Mouse (Mus musculus) cerebellum, adult 9-10 months (tissue): ENCODE data around the gene Ank2.

Source experiments
- DNase-seq: peaks from one replicate; pipeline ENCODE4 v3.0.0; 2022

Ank2 gene

GRCm38 (mm10) chr3:127005898-127006673 is 493.1 kb downstream of the Ank2 start:
- no peak for DNase-seq

DNA sequence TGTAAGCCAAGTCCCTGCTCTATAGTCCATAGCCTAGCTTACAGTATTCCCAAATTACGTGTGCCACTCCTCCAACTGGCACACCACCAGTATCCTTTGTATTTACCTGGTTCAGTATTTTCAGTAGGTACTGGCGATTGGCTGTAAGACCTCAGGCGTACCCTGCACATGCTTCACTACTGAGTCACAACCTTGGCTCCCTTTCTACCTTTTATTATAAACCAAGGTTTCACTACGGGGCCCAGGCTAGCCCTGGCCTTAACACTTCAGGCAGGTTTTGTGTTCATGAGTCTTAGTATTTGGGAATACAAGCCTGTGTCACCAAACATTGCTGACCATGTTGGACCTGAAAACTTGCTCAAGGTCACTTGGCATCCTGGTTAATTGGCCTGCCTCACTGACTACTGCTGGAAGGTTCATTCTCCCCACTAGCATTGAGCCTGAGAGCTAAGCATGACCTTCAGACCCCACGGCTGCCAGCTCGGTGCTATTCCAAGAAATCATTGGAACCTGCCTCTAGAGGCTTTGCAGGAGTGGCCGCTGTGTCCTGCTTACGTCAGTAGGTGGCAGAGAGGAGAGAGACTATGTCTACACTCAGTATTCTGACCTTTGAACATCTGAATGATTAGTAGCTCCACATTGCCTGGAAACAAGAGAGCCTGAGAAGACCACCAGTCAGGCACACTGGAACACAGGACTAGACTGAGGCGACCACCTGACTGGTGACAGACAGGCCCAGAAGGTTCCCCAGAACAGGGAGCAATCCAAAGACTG is 494.1 kb downstream of the Ank2 start:
- no peak for DNase-seq

GRCm38 (mm10) chr3:127003946-127004345 is 495.2 kb downstream of the Ank2 start:
- no peak for DNase-seq

DNA sequence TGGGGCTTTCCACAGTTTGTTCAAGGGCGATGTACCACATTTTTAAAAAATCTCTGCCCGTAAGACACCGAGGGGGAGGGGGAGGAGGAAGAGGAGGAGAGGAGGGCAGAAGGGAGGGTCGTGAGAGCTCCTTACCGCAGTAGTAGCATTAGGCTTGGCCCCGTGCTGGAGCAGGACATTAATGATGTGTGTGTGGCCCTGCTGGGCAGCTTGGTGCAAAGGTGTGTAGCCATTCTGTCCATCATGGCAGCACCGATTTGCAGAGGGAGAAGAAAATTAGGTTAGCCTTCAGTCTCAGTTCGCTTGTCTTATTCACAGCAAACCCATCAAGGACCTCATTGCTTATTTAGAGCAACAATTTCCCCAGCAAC is 500.4 kb downstream of the Ank2 start:
- DNase-seq, result no peak

- peak; percentile 90 for DNase-seq
Observed at GRCm38 (mm10) chr3:126998008-126998741, 501.0 kb downstream of the Ank2 start.

DNA sequence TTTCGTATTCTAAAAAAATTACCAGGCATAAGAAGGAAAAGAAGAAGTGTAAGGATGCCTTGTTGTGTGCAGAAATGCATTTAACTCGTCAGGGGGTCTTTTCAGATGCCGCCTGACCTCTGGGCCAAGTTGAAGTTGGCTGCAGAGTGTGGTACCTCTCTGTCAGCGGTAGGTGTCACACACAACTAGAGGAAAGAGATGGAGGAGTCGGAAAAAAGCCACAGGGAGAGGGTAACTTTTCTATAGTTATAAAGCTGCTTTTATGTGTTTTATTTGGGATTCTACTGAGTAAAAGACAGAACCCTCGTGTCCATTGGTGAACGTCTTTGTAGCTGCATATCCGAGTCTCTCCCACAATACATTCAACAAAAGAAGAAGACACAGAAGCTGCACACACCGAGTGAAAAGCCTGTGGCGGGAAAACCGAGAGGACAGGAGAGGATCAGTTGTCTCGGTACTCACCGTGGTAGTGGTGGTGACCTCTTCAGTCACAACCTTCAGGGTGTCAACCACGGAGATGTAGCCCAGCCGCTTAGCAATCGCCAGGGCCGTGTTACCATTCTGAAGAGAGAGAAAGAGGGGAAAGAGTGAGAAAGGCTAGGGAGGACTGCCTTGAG is 501.7 kb downstream of the Ank2 start:
- peak; percentile 49 for DNase-seq

DNA sequence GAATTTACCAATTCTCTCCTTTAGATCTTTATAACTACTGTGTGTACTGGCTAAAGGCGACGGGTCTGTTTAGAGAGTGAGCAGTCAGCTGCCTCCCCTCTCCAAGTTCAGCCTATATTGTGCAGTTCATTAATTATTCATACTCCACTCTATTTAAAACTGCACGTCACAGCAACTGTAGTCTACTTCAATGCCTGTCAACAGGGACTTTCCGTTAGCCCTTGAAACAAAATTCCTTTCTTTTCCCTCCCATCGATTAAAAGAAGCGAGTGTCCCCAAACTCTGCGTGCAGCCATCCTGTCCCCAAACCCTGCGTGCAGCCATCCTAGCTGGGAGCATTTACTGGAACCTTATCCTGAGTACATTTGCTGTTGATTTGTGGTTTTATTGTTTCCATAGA is 502.4 kb downstream of the Ank2 start:
- no peak for DNase-seq

GRCm38 (mm10) chr3:126995970-126996369 is 503.2 kb downstream of the Ank2 start:
- peak; percentile 53 for DNase-seq

DNA sequence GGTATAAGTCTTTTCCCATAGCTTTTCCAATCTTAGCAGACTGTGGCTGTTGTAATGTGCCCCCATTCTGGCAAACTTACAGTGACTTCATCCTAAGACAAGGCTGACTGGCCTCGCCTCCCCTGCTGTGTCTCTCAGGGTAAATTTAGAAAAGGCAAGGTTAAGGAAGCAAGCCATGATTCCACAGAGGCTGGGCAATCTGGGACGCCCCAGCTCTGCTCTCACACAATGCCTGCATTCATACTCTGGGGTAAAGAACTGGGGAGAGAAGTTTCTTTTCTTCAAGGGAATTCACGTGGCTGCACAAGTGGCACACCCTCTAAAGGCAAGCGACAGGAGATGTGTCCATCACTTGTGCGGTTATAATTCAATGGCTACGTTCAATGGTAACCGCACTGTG is 505.0 kb downstream of the Ank2 start:
- DNase-seq, result no peak

DNA sequence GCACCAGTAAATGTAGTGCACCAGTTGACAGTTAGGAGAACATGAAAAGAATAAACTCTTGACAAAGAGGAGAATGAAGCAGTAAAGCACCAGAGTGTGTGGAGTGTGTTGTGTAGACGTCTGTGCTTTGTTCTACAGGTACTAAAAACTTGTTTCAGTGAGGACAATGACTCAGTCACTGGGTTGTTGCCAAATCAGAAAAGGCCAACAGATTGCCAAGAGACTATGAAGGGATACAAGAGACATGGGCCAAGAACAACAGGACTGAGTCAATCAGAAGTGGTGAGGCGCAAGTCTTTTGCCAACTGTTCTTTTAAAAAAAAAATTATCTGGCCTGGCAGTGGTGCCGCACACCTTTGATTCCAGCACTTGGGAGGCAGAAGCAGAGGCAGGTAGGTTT is 509.2 kb downstream of the Ank2 start:
- DNase-seq, result peak; percentile 85

DNA sequence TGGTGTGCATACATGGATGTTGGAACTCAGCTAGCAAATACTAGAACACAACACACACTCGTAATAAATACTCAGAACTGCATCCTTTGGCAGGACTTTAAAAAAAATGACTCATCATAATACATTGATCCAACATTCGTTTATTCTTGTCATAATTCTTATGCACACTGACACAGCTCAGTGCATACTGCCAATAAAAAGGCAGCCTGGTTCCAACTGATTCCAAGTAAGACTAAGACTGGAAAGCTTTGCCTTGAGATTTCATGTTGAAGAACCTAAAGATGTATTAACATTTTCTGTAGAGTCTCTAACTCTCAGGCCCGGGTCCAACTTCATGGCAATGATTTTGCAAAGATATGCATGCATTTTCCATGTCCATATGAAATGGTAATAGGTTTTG is 512.5 kb downstream of the Ank2 start:
- DNase-seq, result no peak

DNA sequence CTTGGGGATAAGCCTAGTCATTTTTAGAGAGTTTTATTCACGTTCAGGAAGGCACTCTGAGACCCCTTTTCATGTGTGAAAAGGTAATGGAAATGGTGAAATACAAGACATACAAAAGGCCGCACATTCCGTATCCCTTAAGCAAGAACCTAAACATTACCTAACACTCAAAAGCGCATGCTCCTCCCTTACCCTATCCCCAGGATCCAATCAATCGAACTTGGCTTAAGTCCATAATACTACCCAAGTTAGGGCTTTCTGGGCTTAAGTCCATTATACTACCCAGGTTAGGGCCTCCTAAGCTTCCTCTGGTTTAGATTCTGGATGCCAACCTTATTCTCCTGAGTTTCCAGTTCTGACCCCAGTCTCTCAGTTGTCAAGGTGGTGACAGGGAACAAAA is 516.3 kb downstream of the Ank2 start:
- no peak for DNase-seq

DNA sequence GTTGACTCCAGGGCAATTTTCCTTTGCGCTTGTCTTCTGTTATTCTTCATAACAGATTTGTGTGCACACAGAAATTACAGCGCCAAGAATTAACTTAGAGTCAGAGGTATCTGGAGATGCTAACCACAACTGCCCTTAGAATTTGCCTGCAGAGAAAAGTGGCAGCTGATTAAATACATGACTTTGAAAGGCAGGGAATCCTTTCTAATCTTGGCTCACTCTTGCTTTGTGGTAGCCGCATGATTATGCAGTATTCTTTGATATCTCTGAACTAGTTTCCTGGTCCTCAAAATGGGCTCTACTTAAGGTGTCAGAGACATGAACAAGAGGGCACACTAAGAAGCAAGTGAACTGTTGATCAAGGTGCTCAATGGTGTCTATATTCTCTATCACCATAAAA is 518.0 kb downstream of the Ank2 start:
- DNase-seq, result no peak

DNA sequence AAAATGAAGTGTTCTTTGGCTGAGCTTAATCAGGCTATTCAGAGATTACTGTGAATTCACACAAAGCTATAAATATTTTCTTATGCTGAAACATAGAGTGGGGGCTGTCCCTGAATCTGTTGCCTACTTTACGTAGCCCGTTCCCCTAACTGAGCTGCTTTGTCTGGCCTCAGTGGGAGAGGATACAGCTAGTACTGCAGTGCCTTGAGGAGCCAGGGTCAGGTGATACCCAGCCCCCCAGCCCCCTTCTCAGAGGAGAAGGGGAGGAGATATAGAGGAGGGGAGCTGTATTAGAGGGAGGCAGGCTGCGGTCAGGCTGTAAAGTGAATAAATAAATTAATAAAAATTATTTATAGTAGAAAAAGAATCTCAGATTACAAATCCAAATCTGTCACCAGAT is 519.5 kb downstream of the Ank2 start:
- no peak for DNase-seq

DNA sequence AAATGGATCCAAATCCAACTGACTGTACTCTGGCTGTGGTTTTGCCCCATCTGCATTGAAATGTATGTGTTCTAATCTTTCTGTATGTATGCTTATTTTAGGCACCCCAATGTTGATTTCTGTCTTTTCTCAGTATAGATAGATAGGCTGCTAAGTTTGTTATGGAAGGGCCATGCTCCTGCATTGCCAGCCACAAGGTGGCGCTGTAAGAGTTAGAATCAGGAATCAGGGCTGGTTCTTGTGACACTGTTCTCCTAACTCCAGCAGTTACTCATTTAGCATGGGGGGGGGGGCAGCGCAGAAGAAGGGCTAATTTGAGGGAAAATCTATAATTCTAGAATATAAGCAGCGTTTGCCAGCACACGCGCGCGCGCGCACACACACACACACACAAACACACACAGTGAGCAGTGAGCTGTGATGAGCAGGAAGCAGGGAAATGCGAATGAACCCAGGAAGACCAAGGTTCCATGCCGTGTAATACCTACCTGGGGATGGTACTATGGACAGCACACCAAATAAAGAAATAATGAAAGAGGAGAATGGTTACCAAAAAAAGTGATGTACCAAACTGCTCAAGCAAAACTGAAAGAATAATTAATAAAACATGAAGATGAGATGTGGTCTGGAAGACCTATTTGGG is 520.3 kb downstream of the Ank2 start:
- DNase-seq, result peak; percentile 81

GRCm38 (mm10) chr3:126977399-126977798 is 521.8 kb downstream of the Ank2 start:
- DNase-seq, result peak; percentile 52

GRCm38 (mm10) chr3:126976793-126977192 is 522.4 kb downstream of the Ank2 start:
- DNase-seq, result no peak

- no peak for DNase-seq
Observed at GRCm38 (mm10) chr3:126975409-126975808, 523.7 kb downstream of the Ank2 start.

- DNase-seq, result no peak
Observed at GRCm38 (mm10) chr3:126973551-126973950, 525.6 kb downstream of the Ank2 start.

- no peak for DNase-seq
Observed at GRCm38 (mm10) chr3:126971531-126971930, 527.6 kb downstream of the Ank2 start.

DNA sequence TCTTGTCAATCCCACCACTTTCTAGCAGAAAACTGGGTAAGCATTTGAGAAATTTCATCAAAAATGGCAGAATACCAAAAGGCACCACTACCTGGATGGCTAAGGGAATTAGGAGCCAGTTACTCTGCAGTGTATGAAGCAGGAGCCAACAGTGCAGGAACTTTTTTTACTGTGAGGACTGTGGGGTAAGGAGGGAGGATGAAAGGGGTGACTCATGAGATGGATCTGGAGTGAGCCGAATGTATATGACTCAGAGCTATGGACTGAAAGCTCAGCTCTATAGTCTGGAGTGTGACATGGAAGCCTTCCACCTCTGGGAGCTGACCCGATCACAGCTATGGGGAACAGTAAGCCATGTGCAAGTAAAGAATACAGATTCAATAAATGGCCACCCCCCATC is 530.4 kb downstream of the Ank2 start:
- no peak for DNase-seq

DNA sequence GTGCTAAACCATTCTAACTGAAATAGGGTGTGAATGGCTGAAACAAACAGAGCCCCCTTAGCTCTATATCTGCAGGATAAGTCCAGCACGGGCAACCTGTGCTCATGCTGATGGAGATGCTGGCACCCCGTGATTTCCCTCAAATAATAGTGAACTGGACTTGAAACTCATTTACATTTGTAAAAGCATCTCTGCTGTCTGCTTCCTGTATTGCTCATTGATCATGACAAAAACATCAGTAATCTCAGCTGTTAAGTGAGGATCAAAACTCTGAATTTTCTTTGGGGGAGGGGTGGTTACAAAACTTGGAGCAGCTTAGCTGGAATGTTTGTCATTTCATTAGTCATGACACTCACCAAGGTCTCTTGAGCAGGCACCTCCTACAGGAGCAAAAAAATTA is 533.4 kb downstream of the Ank2 start:
- no peak for DNase-seq

DNA sequence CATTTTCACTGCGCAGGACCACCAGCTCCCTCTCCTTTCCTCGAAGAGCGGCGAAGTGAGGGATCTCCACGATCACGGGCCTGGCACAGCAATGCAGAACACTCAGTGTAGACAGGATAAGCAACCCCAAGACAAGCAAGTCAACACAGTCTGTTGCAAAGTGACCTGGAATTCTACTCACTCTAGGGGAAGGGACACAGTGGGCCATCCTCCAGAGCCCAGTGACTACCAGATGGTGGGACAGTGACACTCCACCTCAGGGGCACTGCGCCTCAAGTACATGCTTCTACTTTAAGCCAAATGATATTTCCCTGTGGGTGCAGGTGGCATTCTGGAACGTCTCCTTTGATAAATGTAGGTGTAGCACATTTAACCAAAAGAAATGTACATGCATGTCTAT is 536.8 kb downstream of the Ank2 start:
- peak; percentile 79 for DNase-seq
